Mouse (Mus musculus) urinary bladder, postnatal 14 days (tissue): ENCODE results near the gene Fgfr3.

ENCODE experiments used
- DNase-seq: peaks from one replicate; pipeline ENCODE4 v3.0.0; 2021; ENCODE audit warnings: low spot score

The Fgfr3 gene

DNA sequence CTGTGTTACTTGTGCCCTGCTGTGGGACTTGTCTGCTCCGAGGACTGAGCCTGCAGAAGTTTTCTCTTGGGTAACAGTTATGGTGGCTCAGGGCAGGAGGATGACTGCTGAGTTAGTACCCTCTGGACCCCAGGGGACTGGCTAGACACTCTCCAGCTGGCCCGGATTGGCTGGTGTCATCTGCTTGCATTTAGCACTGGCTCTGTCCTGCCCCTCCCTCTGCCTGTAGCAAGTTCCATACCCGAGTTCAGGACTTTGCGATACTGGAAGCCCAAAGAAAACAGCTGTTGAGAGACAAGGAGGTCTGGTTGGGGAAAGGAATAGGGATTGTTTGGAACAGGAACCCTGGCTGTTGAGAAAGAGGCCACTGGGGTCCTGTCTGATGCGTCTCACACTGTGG lies 9.0 kb downstream of the Fgfr3 start:
- no peak for DNase-seq

DNA sequence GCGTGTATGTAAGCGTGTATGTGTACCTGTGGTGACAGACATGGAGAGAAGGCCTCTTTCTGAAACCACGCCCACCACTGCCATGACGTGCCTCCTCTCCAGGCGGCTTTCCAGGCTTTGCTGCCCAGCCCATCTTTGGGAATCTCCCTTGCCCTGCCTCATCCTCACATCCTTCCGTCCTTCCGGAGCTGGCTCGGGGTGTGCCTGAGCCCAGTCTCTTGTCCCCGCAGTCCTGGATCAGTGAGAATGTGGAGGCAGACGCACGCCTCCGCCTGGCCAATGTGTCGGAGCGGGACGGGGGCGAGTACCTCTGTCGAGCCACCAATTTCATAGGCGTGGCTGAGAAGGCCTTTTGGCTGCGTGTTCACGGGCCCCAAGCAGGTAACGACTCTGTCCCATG lies 9.6 kb downstream of the Fgfr3 start:
- no peak for DNase-seq

DNA sequence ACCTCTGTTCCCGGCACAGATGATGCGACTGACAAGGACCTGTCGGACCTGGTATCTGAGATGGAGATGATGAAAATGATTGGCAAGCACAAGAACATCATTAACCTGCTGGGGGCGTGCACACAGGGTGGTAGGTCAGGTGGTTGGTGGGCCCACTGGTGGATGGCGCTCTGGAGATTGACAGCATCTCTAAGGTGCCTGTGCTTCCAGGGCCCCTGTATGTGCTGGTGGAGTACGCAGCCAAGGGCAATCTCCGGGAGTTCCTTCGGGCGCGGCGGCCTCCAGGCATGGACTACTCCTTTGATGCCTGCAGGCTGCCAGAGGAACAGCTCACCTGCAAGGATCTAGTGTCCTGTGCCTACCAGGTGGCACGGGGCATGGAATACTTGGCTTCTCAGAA lies 12.4 kb downstream of the Fgfr3 start:
- no peak for DNase-seq

DNA sequence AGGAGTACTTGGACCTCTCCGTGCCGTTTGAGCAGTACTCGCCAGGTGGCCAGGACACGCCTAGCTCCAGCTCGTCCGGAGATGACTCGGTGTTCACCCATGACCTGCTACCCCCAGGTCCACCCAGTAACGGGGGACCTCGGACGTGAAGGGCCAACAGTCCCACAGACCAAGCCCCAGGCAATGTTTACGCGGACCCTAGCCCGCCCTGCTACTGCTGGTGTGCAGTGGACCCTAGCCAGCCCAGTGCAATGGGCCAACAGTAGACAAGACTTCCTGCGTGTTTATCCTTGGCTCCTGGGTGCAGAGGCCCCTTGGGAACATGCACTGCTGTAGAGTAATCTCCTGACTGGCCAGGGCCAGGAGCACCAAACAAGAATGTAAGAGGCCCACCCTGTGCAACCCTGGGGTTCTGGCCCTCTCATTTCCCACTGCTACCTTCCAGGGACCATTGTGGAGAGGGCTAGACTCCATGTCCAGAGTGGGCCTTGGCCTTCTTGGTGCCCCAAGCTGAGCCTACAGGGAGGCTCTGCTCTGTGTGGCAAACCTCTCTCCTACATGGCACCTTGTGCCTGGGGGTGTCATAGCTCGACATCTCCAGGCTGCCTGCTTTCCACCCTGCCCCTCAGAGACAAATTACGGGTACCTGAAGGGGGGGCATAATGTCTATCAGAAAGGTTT lies 14.1 kb downstream of the Fgfr3 start:
- no peak for DNase-seq

DNA sequence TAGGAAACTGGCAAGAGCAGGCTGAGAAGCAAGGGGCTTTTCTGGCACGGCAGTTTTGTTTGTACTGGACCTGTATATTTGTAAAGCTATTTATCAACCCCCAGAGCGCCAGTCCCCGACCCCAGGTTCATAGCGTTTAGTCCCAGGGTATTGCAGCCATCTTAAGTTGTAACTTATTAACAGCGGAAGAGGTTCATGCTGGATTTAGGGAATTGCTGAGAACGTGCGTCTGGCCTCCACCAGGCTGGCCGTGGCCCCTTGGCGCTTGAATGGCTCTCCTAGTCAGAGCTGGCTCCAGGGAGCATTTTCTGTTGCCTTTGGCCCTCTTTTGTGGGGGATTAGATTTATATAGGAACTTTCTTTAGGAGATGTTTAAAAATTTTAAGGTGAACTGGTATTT lies 14.8 kb downstream of the Fgfr3 start:
- DNase-seq, result no peak

DNA sequence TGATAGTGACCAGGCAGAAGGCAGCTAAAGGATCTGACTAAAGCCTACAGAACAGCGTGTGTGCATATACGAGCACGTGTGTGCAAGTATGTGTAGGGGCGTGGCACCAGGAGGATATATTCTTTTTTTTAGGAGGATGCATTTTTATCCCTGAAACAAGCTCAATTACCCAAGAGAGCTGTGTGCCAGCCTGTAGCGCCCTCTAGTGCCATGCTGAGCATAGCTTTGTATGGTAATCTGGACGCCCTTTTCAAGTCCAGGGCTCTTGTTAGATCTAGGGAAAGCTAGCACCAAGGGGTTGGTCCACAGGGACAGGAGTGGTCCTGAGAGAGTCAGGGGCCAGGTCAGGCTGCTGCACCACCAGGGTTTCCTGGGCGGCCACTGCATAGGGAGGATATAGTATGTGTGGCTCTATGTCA lies 16.4 kb downstream of the Fgfr3 start:
- DNase-seq, result peak; percentile 83

DNA sequence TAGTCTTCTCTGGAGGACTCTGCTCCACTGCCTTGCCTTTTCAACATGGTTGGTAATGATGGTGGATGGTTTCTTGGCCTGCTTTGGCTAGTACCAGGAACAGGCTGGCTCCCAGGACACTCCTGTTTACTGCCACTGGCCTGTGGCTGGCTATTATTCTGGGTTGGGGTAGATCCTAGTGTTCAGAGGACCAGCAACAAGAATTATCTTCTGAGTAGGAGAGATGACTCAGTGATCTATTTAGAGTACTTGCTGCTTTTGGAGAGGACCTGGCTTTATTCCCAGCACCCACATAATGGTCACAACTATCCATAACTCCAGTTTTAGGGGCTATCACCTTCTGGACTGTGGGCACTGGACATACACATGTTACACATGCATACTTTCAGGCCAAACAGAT lies 16.9 kb downstream of the Fgfr3 start:
- no peak for DNase-seq

DNA sequence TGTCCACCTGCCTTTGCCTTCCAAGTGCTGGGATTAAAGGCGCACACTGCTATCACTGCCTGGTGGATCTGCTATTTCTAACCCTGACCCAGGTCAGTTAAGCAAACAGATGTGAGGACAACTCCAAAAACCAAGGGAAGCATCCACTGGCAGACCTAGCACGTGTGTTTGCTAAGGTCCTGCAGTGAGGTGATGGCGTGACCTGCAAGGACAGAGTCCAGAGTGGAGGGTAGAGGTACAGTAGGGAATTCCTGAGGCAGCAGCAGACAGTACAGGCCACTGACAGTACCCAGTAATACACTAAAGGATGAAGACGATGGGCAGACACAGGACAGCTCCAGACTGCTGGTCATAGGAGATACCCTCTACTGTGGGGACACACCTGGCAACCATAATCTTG lies 19.1 kb downstream of the Fgfr3 start:
- no peak for DNase-seq

DNA sequence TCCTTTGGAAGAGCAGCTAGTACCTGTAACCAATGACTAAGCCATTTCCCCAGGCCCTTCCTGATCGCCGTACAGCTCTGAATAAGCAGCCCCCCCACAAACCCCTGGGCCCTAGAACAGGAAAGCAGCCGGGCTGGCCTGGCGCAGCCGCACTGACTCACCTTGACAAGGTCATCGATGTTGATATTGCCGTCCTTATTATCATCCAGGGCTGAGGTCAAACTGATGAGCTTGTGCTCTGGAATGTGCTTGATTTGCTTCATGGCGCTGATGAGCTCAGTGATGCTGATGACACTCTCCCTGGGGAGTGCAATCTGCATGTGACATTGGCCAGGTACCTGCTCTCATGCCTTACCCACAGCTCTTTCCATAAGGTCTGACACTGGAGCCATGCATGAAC lies 22.0 kb downstream of the Fgfr3 start:
- no peak for DNase-seq

DNA sequence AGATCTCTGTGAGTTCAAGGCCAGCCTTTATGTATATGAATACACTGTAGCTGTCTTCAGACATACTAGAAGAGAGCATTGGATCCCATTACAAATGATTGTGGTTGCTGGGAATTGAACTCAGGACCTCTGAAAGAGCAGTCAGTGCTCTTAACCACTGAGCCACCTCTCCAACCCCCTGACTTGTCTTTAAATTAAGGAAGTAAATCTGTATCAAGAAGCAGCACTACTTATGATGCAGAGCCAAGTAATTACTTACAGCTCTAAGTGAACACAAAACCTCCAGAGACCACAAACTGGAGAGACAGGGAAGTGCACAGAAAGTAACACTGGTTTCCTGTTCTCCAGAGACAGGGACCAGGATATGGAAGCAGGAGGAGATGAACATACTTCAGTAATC lies 55.7 kb downstream of the Fgfr3 start:
- no peak for DNase-seq

DNA sequence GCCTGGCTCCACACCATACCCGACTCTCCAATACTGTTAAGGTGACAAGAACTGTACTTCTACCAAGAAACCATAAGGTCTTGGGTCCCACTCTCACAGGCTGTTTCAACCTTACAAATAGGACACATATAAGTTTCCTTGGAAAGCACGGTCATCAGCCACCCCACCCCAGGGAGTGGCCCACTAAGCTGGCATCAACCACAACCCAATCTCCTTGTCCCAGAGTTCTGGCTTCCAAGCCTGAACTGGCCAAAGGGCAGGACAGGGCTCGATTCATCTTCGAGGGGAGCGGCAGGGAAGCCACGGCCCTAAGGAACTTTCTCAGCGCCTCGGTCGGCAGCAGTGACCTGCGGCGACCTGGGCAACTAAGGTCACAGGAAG lies 60.5 kb downstream of the Fgfr3 start:
- no peak for DNase-seq

DNA sequence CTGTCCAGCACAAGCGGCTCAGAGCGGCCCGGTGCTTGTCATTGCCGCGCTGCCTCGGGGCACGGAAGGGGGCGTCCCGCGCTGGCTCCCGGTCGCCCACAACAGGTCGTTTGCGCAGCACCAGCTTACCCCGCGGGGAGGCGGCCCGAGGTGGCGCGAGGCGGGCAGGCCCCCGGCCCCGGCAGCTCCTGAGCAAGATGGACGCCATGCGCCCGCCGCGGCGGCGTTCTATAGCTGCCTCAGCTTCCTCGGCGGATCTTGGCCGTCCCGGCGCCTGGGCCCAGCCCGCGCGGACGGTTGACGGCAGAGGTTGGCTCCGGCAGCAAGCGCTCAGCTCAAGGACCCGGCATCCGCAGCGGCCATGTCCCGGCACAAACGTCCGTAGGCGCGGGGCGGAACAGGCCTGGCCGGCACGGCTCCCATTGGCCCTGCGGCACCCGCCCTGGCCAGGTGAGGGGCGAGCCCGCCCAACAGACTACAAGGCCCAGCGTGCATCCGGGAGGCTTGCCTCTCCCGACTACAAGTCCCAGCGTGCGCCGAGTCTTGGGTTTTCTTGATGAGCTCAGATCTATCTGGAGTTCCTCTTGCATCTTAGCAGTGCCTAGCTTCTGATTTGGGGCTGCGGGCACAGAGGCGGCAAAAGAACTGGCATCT lies 61.0 kb downstream of the Fgfr3 start, which contains the start of gene Letm1:
Letm1 (minus strand) TSS at position 473 of the 654 bp plus-strand sequence.
- peak; percentile 94 for DNase-seq

DNA sequence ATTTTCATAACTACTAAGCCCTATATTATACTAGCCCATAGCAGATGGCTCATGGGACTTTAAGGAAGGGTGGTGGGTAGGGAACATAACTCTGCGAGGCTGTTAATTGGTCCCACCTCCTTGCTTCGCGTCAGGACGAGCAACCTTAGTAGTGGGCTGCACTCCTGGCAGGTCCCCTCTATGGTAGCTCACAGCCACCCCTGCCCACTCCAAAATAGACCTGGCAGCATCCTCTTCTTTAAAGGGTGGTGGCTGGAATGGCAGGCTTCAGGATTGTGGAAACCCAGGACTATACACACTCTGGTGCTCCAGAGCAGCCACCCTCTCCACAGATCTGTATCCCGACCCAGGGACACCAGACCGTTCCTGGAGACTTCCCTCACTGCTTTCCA lies 61.5 kb downstream of the Fgfr3 start:
- no peak for DNase-seq
